Mouse (Mus musculus): Measurements from ENCODE around the gene 6030458C11Rik.

Gene 6030458C11Rik

DNA sequence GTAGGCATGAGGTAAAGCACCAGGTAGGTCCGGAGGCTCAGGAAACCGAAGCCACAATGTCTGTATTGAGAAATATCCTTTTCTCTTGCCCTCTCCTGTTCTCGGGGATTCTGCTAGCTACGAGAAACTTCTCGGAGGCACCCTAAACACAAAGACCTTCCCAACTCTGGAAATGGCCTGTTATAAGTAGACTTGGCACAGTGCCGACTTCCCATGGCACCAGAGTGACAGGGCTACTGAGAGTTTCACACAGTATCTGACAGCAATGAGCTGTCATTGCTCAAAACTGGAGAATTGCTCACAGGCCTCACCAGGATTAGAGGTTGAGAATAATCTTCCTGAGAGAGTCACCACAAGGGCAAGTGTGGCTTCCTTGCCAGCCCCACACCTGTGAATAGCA lies 63.7 kb downstream of the 6030458C11Rik start:
- DNase-seq (ENCODE audit: low spot score): no peak

DNA sequence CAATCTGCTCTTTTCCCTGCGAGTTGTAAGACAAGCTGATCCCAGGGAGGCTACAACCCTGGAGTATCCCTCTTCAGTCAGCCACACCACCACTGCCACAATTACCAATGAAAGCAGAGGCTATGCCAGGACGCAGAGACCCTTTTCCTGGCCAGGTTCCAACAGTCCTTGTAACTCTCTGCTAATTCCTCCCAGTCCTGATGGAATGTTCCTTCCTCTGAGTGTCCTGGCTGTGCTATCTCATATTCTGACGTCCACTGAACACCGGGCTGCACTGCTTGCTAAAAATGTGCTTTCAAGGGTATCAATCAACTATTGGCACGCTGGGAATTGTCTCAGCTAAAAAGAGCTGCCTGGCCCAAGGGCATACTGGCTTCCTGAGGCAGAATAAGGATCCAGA lies 66.0 kb downstream of the 6030458C11Rik start:
- no peak for DNase-seq (ENCODE audit: low spot score)

Measured in embryo, embryonic 10.5 days (tissue).